Mouse (Mus musculus) hindbrain, embryonic 14.5 days (tissue): Measurements from ENCODE around the gene Tmem132c. TPM values are rescaled to one million over a fixed set of nuclear protein-coding genes. Genes with fewer than 3 reads are reported as not detected.

Experiments used
- ATAC-seq: fragments of 200-750 bp; cut with Nextera tagmentation; 2 replicates; pipeline ENCODE4 v1.8.0; 2017; ENCODE audit warnings: moderate number of reproducible peaks, mild to moderate bottlenecking, moderate TSS enrichment, moderate library complexity; ENCODE audit not compliant: low FRiP score
- DNase-seq: peaks from one replicate; pipeline ENCODE4 v3.0.0-alpha.2; 2015; ENCODE audit warnings: low spot score
- H3K27ac ChIP-seq: fragments of 300-500 bp; sonication (generic); 2 replicates; pipeline ENCODE4 v1.5.1; 2014; ENCODE audit warnings: mild to moderate bottlenecking, moderate library complexity
- H3K27me3 ChIP-seq: fragments of 300-500 bp; sonication (generic); 2 replicates; pipeline ENCODE4 v1.6.1; 2014; ENCODE audit warnings: mild to moderate bottlenecking, low read length, mixed read lengths; ENCODE audit not compliant: control insufficient read depth, insufficient read depth
- H3K36me3 ChIP-seq: fragments of 300-500 bp; sonication (generic); replicated peaks from 2 replicates; pipeline ENCODE4 v1.6.1; 2014; ENCODE audit not compliant: control insufficient read depth, insufficient read depth
- H3K4me1 ChIP-seq: fragments of 300-500 bp; sonication (generic); replicated peaks from 2 replicates; pipeline ENCODE4 v1.6.1; 2014; ENCODE audit warnings: antibody characterized with exemption, low read length, mixed read lengths; ENCODE audit not compliant: control insufficient read depth, insufficient read depth
- H3K4me2 ChIP-seq: fragments of 300-500 bp; sonication (generic); replicated peaks from 2 replicates; pipeline ENCODE4 v1.6.1; 2014; ENCODE audit warnings: mild to moderate bottlenecking, moderate library complexity
- H3K4me3 ChIP-seq: fragments of 300-500 bp; sonication (generic); replicated peaks from 2 replicates; pipeline ENCODE4 v1.5.1; 2014; ENCODE audit warnings: mild to moderate bottlenecking, low read length
- H3K9ac ChIP-seq: fragments of 300-500 bp; sonication (generic); 2 replicates; pipeline ENCODE4 v1.6.1; 2014
- H3K9me3 ChIP-seq: fragments of 300-500 bp; sonication (generic); 2 replicates; pipeline ENCODE4 v1.6.1; 2016; ENCODE audit warnings: low read length; ENCODE audit not compliant: control insufficient read depth
- WGBS: fragments of 180-500 bp; shearing (Covaris S2); extraction: QIAGEN DNeasy Blood & Tissue Kit; methylation state at CpG from one replicate; pipeline ENCODE4 v1.1.7; 2014; 5-methylcytosine and 5-hydroxymethylcytosine counted together
- polyA plus RNA-seq: library from polyadenylated mRNA; unstranded; fragments of >200 nt; fragmentation: Nextera tagmentation; extraction: Ambion mirVana; gene quantifications from 2 replicates; pipeline ENCODE4 v1.2.1, GENCODE M21; 2014

Gene Tmem132c
- polyA plus RNA-seq, 1 experiment from 2014 or later, result 15.6 TPM

GRCm38 (mm10) chr5:127297461-127297860 lies 55.9 kb downstream of the Tmem132c start:
- H3K36me3 ChIP-seq, result no peaks in the 10 kb centered on the region
- 13% methylated on average over 5 of the region's 5 CpGs for WGBS
- no peak overlapping the region for H3K9ac ChIP-seq
- no peak for ATAC-seq
- no peak for DNase-seq
- H3K4me3 ChIP-seq, result no peak overlapping the region
- no peaks in the 10 kb centered on the region for H3K27me3 ChIP-seq
- no peak overlapping the region for H3K27ac ChIP-seq
- peaks cover 9% of the 10 kb centered on the region for H3K4me1 ChIP-seq
- H3K9me3 ChIP-seq, result no peaks in the 10 kb centered on the region
- no peak overlapping the region for H3K4me2 ChIP-seq

- Histone ChIP-seq H3K4me2 (no peak overlapping the region), H3K27me3 (no peaks in the 10 kb centered on the region), H3K4me1 (peaks cover 9% of the 10 kb centered on the region), H3K36me3 (no peaks in the 10 kb centered on the region), H3K9me3 (no peaks in the 10 kb centered on the region), H3K4me3 (no peak overlapping the region), H3K9ac (no peak overlapping the region), H3K27ac (no peak overlapping the region)
- DNase-seq (no peak), ATAC-seq (no peak)
- WGBS, result 17% methylated on average over 2 of the region's 2 CpGs
Measured at GRCm38 (mm10) chr5:127298060-127298459, 56.5 kb downstream of the Tmem132c start.

GRCm38 (mm10) chr5:127299010-127299409 lies 57.4 kb downstream of the Tmem132c start:
- WGBS, result 11% methylated on average over 1 of the region's 1 CpGs
- H3K27ac ChIP-seq, result no peak overlapping the region
- H3K9me3 ChIP-seq, result no peaks in the 10 kb centered on the region
- H3K36me3 ChIP-seq, result no peaks in the 10 kb centered on the region
- ATAC-seq (no peak), DNase-seq (no peak)
- H3K4me3 ChIP-seq, result no peak overlapping the region
- no peak overlapping the region for H3K4me2 ChIP-seq
- no peaks in the 10 kb centered on the region for H3K27me3 ChIP-seq
- H3K4me1 ChIP-seq, result peaks cover 9% of the 10 kb centered on the region
- no peak overlapping the region for H3K9ac ChIP-seq

- no peaks in the 10 kb centered on the region for H3K9me3 ChIP-seq
- peak; percentile 71; the same call in 1 of the 2 replicates for ATAC-seq
- peak; percentile 65 for DNase-seq
- no peak overlapping the region for H3K4me3 ChIP-seq
- H3K4me1 ChIP-seq, result peaks cover 12% of the 10 kb centered on the region
- no peaks in the 10 kb centered on the region for H3K36me3 ChIP-seq
- WGBS, result 33% methylated on average over 8 of the region's 8 CpGs
- H3K9ac ChIP-seq, result no peak overlapping the region
- no peaks in the 10 kb centered on the region for H3K27me3 ChIP-seq
- 0 out of 2 replicates have a peak overlapping the region, but pooled peaks have one; percentile 10 for H3K4me2 ChIP-seq
- peak overlapping the region; percentile 26; the same call in 1 of the 2 replicates for H3K27ac ChIP-seq
Measured at GRCm38 (mm10) chr5:127300597-127301254, 59.1 kb downstream of the Tmem132c start.

GRCm38 (mm10) chr5:127305312-127305711 lies 63.7 kb downstream of the Tmem132c start:
- H3K36me3 ChIP-seq, result no peaks in the 10 kb centered on the region
- H3K9me3 ChIP-seq, result no peaks in the 10 kb centered on the region
- no peak overlapping the region for H3K4me2 ChIP-seq
- no peak for ATAC-seq
- H3K9ac ChIP-seq, result no peak overlapping the region
- no peak overlapping the region for H3K4me3 ChIP-seq
- WGBS, result 60% methylated on average over 5 of the region's 5 CpGs
- no peak for DNase-seq
- H3K27me3 ChIP-seq, result no peaks in the 10 kb centered on the region
- no peak overlapping the region for H3K27ac ChIP-seq
- peaks cover 7% of the 10 kb centered on the region; the same call in 1 of the 2 replicates for H3K4me1 ChIP-seq

- no peak overlapping the region for H3K4me2 ChIP-seq
- H3K27ac ChIP-seq, result no peak overlapping the region
- no peak for DNase-seq
- ATAC-seq, result no peak
- no peak overlapping the region for H3K4me3 ChIP-seq
- WGBS, result 23% methylated on average over 5 of the region's 5 CpGs
- H3K9ac ChIP-seq, result no peak overlapping the region
- H3K27me3 ChIP-seq, result no peaks in the 10 kb centered on the region
- H3K4me1 ChIP-seq, result peaks cover 4% of the 10 kb centered on the region; the same call in 1 of the 2 replicates
- H3K9me3 ChIP-seq, result no peaks in the 10 kb centered on the region
- no peaks in the 10 kb centered on the region for H3K36me3 ChIP-seq
Measured at GRCm38 (mm10) chr5:127305719-127306118, 64.1 kb downstream of the Tmem132c start.

GRCm38 (mm10) chr5:127306726-127307125 lies 65.1 kb downstream of the Tmem132c start:
- Histone ChIP-seq H3K27me3 (no peaks in the 10 kb centered on the region), H3K9me3 (no peaks in the 10 kb centered on the region)
- no peak for ATAC-seq

GRCm38 (mm10) chr5:127310318-127311004 lies 68.9 kb downstream of the Tmem132c start:
- Histone ChIP-seq H3K9me3 (no peaks in the 10 kb centered on the region), H3K4me1 (no peaks in the 10 kb centered on the region), H3K27me3 (no peaks in the 10 kb centered on the region), H3K36me3 (no peaks in the 10 kb centered on the region), H3K4me2 (no peak overlapping the region), H3K9ac (no peak overlapping the region), H3K27ac (no peak overlapping the region), H3K4me3 (no peak overlapping the region)
- DNase-seq (no peak), ATAC-seq (no peak)
- WGBS, result 56% methylated on average over 14 of the region's 14 CpGs

More at GRCm38 (mm10) chr5:127306726-127307125, 65.1 kb downstream of the Tmem132c start:
- Histone ChIP-seq H3K36me3 (no peaks in the 10 kb centered on the region), H3K4me3 (no peak overlapping the region), H3K4me2 (no peak overlapping the region), H3K27ac (no peak overlapping the region), H3K9ac (no peak overlapping the region), H3K4me1 (0 out of 2 replicates have a peak, but pooled peaks cover 3% of the 10 kb centered on the region)
- WGBS, result 46% methylated on average over 1 of the region's 1 CpGs
- no peak for DNase-seq

GRCm38 (mm10) chr5:127311005-127311331 lies 69.4 kb downstream of the Tmem132c start:
- Histone ChIP-seq H3K4me1 (no peaks in the 10 kb centered on the region), H3K36me3 (no peaks in the 10 kb centered on the region), H3K4me2 (no peak overlapping the region), H3K27me3 (no peaks in the 10 kb centered on the region), H3K9ac (no peak overlapping the region), H3K4me3 (no peak overlapping the region), H3K9me3 (no peaks in the 10 kb centered on the region), H3K27ac (no peak overlapping the region)
- ATAC-seq (no peak), DNase-seq (no peak)
- 79% methylated on average over 2 of the region's 2 CpGs for WGBS
